Mouse (Mus musculus) brain, embryonic 14.5 days (tissue): Measurements from ENCODE around the gene Tent2. TPM values are rescaled to one million over a fixed set of nuclear protein-coding genes. Genes with fewer than 3 reads are reported as not detected.

Experiments
- DNase-seq: peaks from one replicate; pipeline ENCODE4 v3.0.0-alpha.2; 2011; ENCODE audit warnings: low read depth
- CTCF ChIP-seq: fragments of 200-500 bp; IDR thresholded peaks from 2 replicates; pipeline ENCODE4 v1.5.1; 2012; ENCODE audit warnings: inconsistent platforms, mild to moderate bottlenecking, moderate library complexity, borderline replicate concordance; ENCODE audit not compliant: insufficient read depth, insufficient read length; ENCODE audit errors: extremely low read depth
- POLR2A ChIP-seq: fragments of 200-500 bp; IDR thresholded peaks from 2 replicates; pipeline ENCODE4 v1.6.1; 2012; ENCODE audit warnings: mild to moderate bottlenecking, inconsistent platforms, borderline replicate concordance; ENCODE audit not compliant: poor library complexity, insufficient read depth, insufficient read length, severe bottlenecking; ENCODE audit errors: extremely low read depth
- polyA plus RNA-seq: library from polyadenylated mRNA; depleted of rRNA; stranded (reverse); fragments of >200 nt; gene quantifications from 2 replicates; pipeline ENCODE4 v1.2.3, GENCODE M21; 2012

The Tent2 gene
- polyA plus RNA-seq, 1 experiment = 49.6 TPM

DNA sequence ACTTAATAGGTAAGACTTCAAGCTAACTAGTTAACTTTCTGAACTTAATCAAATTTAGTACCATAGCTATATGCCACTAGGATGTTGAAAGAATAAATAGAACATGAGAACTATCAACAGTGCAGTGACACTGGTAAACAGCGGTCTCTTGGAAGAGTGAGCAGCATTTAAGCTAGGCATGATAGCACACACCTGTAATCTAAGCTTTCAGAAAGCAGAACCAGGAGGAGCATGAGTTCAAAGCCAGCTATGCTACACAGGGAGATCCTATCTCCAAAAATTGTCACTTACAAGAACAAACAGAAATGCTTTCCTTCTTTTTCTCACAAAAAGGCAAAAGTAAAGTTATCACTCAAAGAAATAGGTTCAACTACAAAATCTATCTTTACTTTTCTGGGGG, 11.8 kb downstream of the Tent2 start:
- no peak for TF ChIP-seq CTCF
- no peak for TF ChIP-seq POLR2A
- DNase-seq = no peak

DNA sequence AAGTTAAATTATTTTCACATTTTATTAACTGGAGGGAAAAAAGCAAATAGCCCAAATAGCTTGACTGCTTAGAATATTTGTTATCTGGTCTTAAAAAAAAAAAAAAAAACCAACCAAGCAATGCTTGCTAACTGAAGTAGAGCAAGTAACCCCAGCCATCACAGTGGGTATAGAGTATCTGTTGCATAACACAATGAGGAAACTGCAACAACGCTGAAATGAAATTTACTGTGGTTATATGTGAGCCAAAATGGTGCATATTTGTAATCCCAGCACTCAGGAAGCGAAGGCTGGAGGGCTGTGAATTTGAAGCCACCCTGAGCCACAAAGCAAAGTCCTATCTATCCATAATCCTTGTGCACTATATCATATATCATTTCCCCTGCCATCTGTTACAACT, 12.7 kb downstream of the Tent2 start:
- no peak for TF ChIP-seq CTCF
- no peak for TF ChIP-seq POLR2A
- DNase-seq = no peak

DNA sequence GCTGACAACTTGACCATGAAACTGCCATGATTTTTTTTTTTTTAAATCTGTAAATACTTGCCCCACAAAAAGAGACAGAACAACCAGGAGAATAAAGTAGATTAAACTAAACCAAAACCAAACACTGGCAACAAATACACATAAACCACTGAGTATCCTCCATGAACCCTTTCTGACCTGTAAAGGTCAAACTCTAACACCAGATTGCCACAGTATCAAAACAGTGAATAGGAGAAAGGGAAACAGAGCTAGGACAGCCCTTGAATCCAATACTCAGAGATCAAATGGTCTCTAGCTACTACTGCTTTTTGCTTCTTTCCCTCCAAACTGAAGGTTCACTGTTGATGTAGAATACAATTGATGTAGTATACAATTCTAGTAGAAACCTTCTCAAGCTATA, 14.6 kb downstream of the Tent2 start:
- TF ChIP-seq CTCF (no peak), POLR2A (no peak)
- DNase-seq = no peak

DNA sequence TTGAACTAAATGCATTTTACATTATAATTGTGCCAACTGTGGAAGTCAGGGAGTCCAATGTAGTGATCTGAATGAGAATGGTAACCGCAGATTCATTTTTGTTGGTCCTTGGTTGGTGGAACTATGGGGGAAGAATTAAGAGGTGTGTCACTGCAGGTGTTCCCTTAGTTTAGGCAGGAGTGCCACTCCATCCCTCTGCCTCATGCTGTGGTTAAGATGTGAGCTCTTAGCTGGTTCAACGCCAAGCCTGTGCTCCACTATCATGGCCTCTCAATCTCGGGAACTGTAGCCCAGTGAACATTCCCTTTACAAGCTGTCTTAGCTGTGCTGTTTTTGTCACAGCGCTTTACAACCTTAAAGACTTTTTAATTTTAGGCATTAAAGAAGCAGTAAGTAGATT, 28.9 kb downstream of the Tent2 start:
- no peak for TF ChIP-seq CTCF
- no peak for TF ChIP-seq POLR2A
- no peak for DNase-seq

DNA sequence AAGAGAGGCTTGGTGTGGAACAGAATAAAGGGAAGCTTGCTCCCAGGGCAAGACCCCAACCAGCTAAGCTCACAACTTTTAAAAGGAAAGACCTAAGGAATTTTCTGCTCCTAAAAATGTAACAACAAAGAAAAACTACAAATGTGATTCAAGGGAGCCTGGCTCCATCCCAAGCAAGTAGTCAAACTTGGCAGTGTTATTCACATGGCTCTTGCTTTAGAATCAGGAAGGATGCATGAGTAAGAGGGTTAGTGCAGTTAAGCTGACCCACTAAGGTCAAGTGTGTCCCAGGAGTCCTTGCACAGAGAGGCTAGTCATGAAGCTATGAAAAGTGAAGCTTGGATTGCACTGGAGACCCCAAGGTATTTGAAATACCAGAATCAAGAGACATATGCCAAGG, 29.7 kb downstream of the Tent2 start:
- TF ChIP-seq POLR2A (no peak), CTCF (no peak)
- no peak for DNase-seq

DNA sequence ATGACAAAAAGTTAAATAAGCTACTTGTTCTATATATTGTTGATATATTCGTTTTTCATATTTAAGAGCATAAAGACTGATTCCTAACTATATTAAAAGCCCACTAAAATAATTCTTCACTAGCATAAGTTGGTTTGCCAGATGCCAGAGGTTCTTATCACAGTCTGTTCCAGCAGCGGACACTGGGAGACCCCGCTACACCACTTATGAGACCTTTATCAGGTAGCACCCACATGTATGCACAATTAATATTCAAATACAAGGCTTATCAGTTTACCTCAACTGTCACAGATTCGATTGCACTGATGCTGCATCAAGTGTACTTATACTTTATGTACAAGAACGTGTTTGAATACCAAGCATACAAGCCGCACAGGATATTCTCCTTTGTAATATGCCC, 33.9 kb downstream of the Tent2 start:
- no peak for DNase-seq
- TF ChIP-seq POLR2A (no peak), CTCF (no peak)

DNA sequence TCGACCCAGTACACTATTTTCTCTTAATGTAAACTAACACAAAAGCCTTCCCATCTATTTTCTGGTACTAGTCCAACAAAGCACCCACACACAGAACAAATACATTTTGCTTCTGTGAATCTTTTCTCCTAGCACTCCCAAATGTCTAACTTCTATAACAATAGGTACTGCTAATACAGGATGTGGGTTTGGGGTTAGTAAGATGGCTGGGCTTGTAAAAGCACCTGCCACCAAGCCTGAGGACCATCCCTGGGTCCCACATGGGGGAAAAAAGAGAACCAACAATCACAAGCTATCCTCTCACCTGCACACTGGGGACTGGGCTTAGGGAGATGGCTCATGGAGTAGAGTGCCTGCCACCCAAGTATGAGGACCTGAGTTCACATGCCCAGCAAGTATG, 38.9 kb downstream of the Tent2 start:
- no peak for TF ChIP-seq POLR2A
- TF ChIP-seq CTCF = no peak
- no peak for DNase-seq

DNA sequence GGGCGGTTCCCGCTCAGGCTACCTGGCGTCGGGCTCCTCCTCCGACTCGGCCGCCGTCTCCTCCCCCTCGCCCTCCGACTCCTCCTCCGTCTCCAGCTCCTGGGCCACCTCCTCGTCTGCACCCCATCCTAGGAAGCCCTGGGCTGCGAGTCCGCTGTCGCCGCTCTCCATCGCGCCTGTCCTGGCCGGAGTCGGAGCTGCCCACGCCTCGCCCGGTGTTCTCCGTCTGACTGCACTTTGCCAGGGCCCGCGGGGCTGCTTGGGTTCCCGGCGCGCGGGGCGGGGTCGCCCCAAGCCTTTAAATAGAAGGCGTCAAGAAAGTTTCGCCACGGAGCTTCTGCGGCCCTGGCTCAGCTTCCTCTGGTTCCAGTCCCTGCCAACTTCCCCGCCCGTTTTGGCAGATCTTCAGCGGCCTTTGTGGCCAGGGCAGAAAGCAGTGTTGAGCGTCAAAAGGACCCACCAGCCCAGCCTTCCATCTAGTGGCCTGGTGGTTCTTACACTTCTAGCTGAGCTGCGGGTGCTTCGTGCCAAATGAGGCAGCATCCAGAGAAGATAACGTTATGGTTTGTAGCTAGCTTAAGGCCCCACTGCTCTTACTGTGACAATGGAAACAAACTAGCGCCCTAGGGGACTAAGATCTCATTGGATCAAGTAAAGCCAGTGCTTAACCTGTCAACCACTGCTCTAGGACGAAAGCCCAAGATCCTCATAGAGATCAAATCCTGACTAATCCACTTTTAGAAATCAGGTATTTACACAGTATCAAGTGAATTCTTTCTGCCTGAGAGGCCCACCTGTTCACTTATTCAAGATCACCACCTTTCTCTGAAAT, 47.6 kb downstream of the Tent2 start, which contains the start of gene Cmya5:
TSS of gene Cmya5 (minus strand) at position 389 of the 832 bp plus-strand sequence.
- no peak for TF ChIP-seq POLR2A
- DNase-seq = peak; percentile 88

DNA sequence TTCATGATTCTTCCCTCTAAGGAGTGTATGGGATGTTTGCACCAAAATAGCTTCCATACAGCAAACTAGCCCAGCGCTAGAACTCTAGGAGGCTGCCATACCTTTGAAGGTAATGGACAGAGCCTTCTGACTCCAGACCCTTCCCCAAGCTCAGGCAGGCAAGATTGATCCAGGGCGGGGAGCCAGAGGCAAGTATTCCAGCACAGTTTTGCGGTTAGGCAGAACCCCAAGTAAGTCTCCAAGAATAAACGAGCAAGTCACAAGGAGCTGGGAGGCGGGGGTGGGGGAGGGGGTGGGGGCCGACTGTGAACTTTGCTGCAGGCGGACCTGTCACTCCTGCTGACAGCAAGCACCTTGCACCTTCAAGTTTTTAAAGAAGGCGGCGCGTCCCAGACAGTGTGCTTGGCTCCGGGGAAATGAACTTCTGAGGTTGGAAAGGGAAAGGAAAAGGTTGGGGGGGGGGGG, 48.3 kb downstream of the Tent2 start:
- peak; percentile 14 for DNase-seq
- TF ChIP-seq CTCF (no peak), POLR2A (no peak)

DNA sequence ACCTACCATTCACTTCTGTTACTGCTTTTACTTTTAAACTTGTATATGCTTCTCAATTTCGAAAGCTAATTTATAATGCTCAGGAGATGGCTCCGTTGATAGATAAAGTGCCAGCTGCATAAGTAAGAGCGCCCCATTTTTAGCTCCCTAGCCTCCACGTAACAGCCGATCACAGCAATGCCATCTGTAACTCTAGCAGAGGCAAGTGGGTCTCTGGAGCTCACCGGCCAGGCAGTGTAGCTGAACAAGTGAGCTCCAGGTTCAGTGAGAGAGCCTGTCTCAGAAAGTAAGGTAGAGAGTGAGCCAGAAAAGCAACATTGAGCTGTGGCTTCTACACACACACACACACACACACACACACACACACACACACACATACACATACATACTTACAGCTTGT, 51.0 kb downstream of the Tent2 start:
- no peak for DNase-seq
- no peak for TF ChIP-seq CTCF
- no peak for TF ChIP-seq POLR2A

DNA sequence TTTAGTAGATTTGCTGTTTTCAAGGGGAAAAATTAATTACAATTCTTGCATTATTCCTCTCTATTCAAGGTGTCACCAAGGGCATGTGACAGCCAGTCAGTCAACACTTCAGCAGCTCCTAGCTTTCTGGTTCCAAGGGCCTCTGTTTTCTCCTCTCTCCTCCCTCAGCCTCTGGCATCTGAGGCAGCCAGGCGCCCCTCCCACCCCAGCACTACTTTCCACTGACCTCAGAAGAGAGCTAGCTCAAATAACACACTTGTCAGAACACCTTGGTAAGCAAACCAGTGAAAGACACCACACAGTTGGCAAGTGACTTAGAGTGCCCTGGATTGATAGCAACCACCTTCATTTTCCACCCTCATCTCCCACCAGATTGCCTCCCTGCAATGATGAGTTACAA, 54.1 kb downstream of the Tent2 start:
- TF ChIP-seq POLR2A = no peak
- no peak for TF ChIP-seq CTCF
- DNase-seq = no peak

DNA sequence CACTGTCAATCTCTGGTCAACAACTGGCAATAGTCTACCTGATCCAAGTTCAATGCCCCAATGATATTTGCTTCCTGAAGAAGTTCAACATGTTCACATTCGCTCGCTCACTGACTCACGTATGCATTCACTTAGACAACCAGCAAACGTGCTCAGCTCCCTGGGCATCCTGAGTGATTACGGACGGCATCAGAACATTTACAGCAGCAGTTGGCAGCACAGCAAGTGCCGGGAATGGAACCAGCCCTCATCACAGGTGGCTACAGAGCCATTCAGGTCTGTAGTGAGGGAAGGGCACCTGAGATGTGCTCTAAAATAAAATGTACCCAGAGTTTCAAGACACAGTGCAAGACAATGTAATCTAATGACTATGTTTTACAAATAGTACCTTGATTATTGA, 55.1 kb downstream of the Tent2 start:
- no peak for DNase-seq
- TF ChIP-seq CTCF = no peak
- no peak for TF ChIP-seq POLR2A
